Mouse (Mus musculus): ENCODE measurements around the gene Usp42. TPM values are rescaled to one million over a fixed set of nuclear protein-coding genes. Genes with fewer than 3 reads are reported as not detected.

Usp42 gene
- polyA plus RNA-seq, 1 experiment from 2014 or later = 37.3 TPM

- ATAC-seq (ENCODE audit: low FRiP score, low read depth) = no peak
These were observed 45.6 kb downstream of the Usp42 start for GRCm38 (mm10) chr5:143686456-143686855.

GRCm38 (mm10) chr5:143684911-143685390, 47.1 kb downstream of the Usp42 start:
- Histone ChIP-seq H3K4me3 (no peak overlapping the region), H3K4me1 (peaks cover 6% of the 10 kb centered on the region; the same call in 1 of the 2 replicates), H3K4me2 (replicated peaks) (no peak overlapping the region), H3K36me3 (peaks cover 7% of the 10 kb centered on the region; the same call in 1 of the 2 replicates), H3K27ac (replicated peaks) (no peak overlapping the region), H3K27me3 (no peaks in the 10 kb centered on the region), H3K9ac (replicated peaks) (no peak overlapping the region), H3K9me3 (no peaks in the 10 kb centered on the region)
- WGBS = 86% methylated on average over 8 of the region's 8 CpGs
- no peak for ATAC-seq (ENCODE audit: low FRiP score, low read depth)

More at GRCm38 (mm10) chr5:143686456-143686855, 45.6 kb downstream of the Usp42 start:
- H3K27ac ChIP-seq (replicated peaks) = no peak overlapping the region
- H3K9me3 ChIP-seq = no peaks in the 10 kb centered on the region
- H3K4me1 ChIP-seq = peaks cover 6% of the 10 kb centered on the region; the same call in 1 of the 2 replicates
- H3K4me3 ChIP-seq = no peak overlapping the region
- H3K4me2 ChIP-seq (replicated peaks) = no peak overlapping the region
- 94% methylated on average over 3 of the region's 3 CpGs for WGBS
- H3K27me3 ChIP-seq = no peaks in the 10 kb centered on the region
- peaks cover 7% of the 10 kb centered on the region; the same call in 1 of the 2 replicates for H3K36me3 ChIP-seq
- H3K9ac ChIP-seq (replicated peaks) = no peak overlapping the region

- Histone ChIP-seq H3K9ac (replicated peaks) (no peak overlapping the region), H3K4me2 (replicated peaks) (no peak overlapping the region), H3K36me3 (peaks cover 7% of the 10 kb centered on the region; the same call in 1 of the 2 replicates), H3K27me3 (no peaks in the 10 kb centered on the region), H3K9me3 (no peaks in the 10 kb centered on the region), H3K4me1 (peaks cover 6% of the 10 kb centered on the region; the same call in 1 of the 2 replicates), H3K4me3 (no peak overlapping the region), H3K27ac (replicated peaks) (no peak overlapping the region)
- 77% methylated on average over 6 of the region's 6 CpGs for WGBS
- ATAC-seq (ENCODE audit: low FRiP score, low read depth) = no peak
These were observed 48.4 kb downstream of the Usp42 start for GRCm38 (mm10) chr5:143683696-143684095.

GRCm38 (mm10) chr5:143679654-143680053, 52.4 kb downstream of the Usp42 start:
- 65% methylated on average over 6 of the region's 6 CpGs for WGBS
- Histone ChIP-seq H3K9ac (replicated peaks) (no peak overlapping the region), H3K9me3 (no peaks in the 10 kb centered on the region), H3K4me1 (peaks cover 6% of the 10 kb centered on the region; the same call in 1 of the 2 replicates), H3K4me3 (no peak overlapping the region), H3K4me2 (replicated peaks) (no peak overlapping the region), H3K27ac (replicated peaks) (no peak overlapping the region), H3K36me3 (no peaks in the 10 kb centered on the region), H3K27me3 (no peaks in the 10 kb centered on the region)
- ATAC-seq (ENCODE audit: low FRiP score, low read depth) = no peak

- ATAC-seq (ENCODE audit: low FRiP score, low read depth) = no peak
- no peaks in the 10 kb centered on the region for H3K27me3 ChIP-seq
- H3K4me2 ChIP-seq (replicated peaks) = no peak overlapping the region
- no peak overlapping the region for H3K27ac ChIP-seq (replicated peaks)
- H3K4me1 ChIP-seq = peaks cover 2% of the 10 kb centered on the region; the same call in 1 of the 2 replicates
- H3K4me3 ChIP-seq = no peak overlapping the region
- 80% methylated on average over 6 of the region's 6 CpGs for WGBS
- no peak overlapping the region for H3K9ac ChIP-seq (replicated peaks)
- H3K9me3 ChIP-seq = no peaks in the 10 kb centered on the region
- no peaks in the 10 kb centered on the region for H3K36me3 ChIP-seq
These were observed 53.3 kb downstream of the Usp42 start for GRCm38 (mm10) chr5:143678634-143679271.

- H3K4me2 ChIP-seq (replicated peaks) = no peak overlapping the region
- WGBS = 82% methylated on average over 4 of the region's 4 CpGs
- no peak overlapping the region for H3K27ac ChIP-seq (replicated peaks)
- no peaks in the 10 kb centered on the region for H3K36me3 ChIP-seq
- no peak for ATAC-seq (ENCODE audit: low FRiP score, low read depth)
- no peak overlapping the region for H3K4me3 ChIP-seq
- H3K27me3 ChIP-seq = no peaks in the 10 kb centered on the region
- no peaks in the 10 kb centered on the region for H3K4me1 ChIP-seq
- no peak overlapping the region for H3K9ac ChIP-seq (replicated peaks)
- no peaks in the 10 kb centered on the region for H3K9me3 ChIP-seq
These were observed 54.7 kb downstream of the Usp42 start for GRCm38 (mm10) chr5:143677363-143677762.

- no peak overlapping the region for H3K27ac ChIP-seq (replicated peaks)
- H3K4me1 ChIP-seq = 0 out of 2 replicates have a peak, but pooled peaks cover 2% of the 10 kb centered on the region
- no peak overlapping the region for H3K4me3 ChIP-seq
- no peak overlapping the region for H3K9ac ChIP-seq (replicated peaks)
- H3K9me3 ChIP-seq = no peaks in the 10 kb centered on the region
- no peak overlapping the region for H3K4me2 ChIP-seq (replicated peaks)
- H3K36me3 ChIP-seq = no peaks in the 10 kb centered on the region
- H3K27me3 ChIP-seq = no peaks in the 10 kb centered on the region
- 83% methylated on average over 5 of the region's 5 CpGs for WGBS
- no peak for ATAC-seq (ENCODE audit: low FRiP score, low read depth)
These were observed 55.7 kb downstream of the Usp42 start for GRCm38 (mm10) chr5:143676218-143676985.

- no peaks in the 10 kb centered on the region for H3K36me3 ChIP-seq
- H3K9me3 ChIP-seq = no peaks in the 10 kb centered on the region
- H3K27ac ChIP-seq (replicated peaks) = no peak overlapping the region
- H3K27me3 ChIP-seq = no peaks in the 10 kb centered on the region
- 81% methylated on average over 5 of the region's 5 CpGs for WGBS
- H3K4me2 ChIP-seq (replicated peaks) = no peak overlapping the region
- ATAC-seq (ENCODE audit: low FRiP score, low read depth) = no peak
- 0 out of 2 replicates have a peak, but pooled peaks cover 2% of the 10 kb centered on the region for H3K4me1 ChIP-seq
- no peak overlapping the region for H3K9ac ChIP-seq (replicated peaks)
- no peak overlapping the region for H3K4me3 ChIP-seq
These were observed 57.5 kb downstream of the Usp42 start for GRCm38 (mm10) chr5:143674576-143674975.

GRCm38 (mm10) chr5:143670740-143671415, 61.2 kb downstream of the Usp42 start:
- WGBS = 88% methylated on average over 6 of the region's 6 CpGs

GRCm38 (mm10) chr5:143669839-143670238, 62.2 kb downstream of the Usp42 start:
- Histone ChIP-seq H3K4me2 (replicated peaks) (no peak overlapping the region), H3K27ac (replicated peaks) (no peak overlapping the region), H3K9ac (replicated peaks) (no peak overlapping the region), H3K27me3 (no peaks in the 10 kb centered on the region), H3K4me3 (no peak overlapping the region), H3K4me1 (0 out of 2 replicates have a peak, but pooled peaks cover 2% of the 10 kb centered on the region), H3K36me3 (no peaks in the 10 kb centered on the region), H3K9me3 (no peaks in the 10 kb centered on the region)
- no peak for ATAC-seq (ENCODE audit: low FRiP score, low read depth)
- WGBS = 83% methylated on average over 2 of the region's 2 CpGs

More at GRCm38 (mm10) chr5:143670740-143671415, 61.2 kb downstream of the Usp42 start:
- no peak overlapping the region for H3K27ac ChIP-seq (replicated peaks)
- no peak overlapping the region for H3K4me2 ChIP-seq (replicated peaks)
- H3K27me3 ChIP-seq = no peaks in the 10 kb centered on the region
- no peaks in the 10 kb centered on the region for H3K9me3 ChIP-seq
- ATAC-seq (ENCODE audit: low FRiP score, low read depth) = no peak
- no peak overlapping the region for H3K9ac ChIP-seq (replicated peaks)
- 0 out of 2 replicates have a peak, but pooled peaks cover 2% of the 10 kb centered on the region for H3K4me1 ChIP-seq
- no peaks in the 10 kb centered on the region for H3K36me3 ChIP-seq
- H3K4me3 ChIP-seq = no peak overlapping the region

- Histone ChIP-seq H3K27ac (replicated peaks) (no peak overlapping the region), H3K4me2 (replicated peaks) (no peak overlapping the region), H3K9me3 (no peaks in the 10 kb centered on the region), H3K36me3 (no peaks in the 10 kb centered on the region), H3K4me3 (no peak overlapping the region), H3K27me3 (no peaks in the 10 kb centered on the region), H3K4me1 (0 out of 2 replicates have a peak, but pooled peaks cover 2% of the 10 kb centered on the region), H3K9ac (replicated peaks) (no peak overlapping the region)
- WGBS = 42% methylated on average over 2 of the region's 2 CpGs
- ATAC-seq (ENCODE audit: low FRiP score, low read depth) = no peak
These were observed 62.7 kb downstream of the Usp42 start for GRCm38 (mm10) chr5:143669393-143669792.
